Mouse (Mus musculus) forebrain, embryonic 11.5 days (tissue): ENCODE results near the gene Epha1. TPM values are rescaled to one million over a fixed set of nuclear protein-coding genes. Genes with fewer than 3 reads are reported as not detected.

Source experiments
- ATAC-seq: fragments of 200-750 bp; cut with Nextera tagmentation; replicated peaks from 2 replicates; pipeline ENCODE4 v1.8.0; 2017; ENCODE audit warnings: moderate TSS enrichment; ENCODE audit not compliant: low FRiP score
- DNase-seq: peaks from one replicate; pipeline ENCODE4 v3.0.0-alpha.2; 2017; ENCODE audit warnings: low spot score
- H3K27ac ChIP-seq: fragments of 300-500 bp; sonication (generic); 2 replicates; pipeline ENCODE4 v1.5.1; 2014; ENCODE audit warnings: low read depth, low read length
- H3K27me3 ChIP-seq: fragments of 300-500 bp; sonication (generic); 2 replicates; pipeline ENCODE4 v1.6.1; 2014; ENCODE audit warnings: mild to moderate bottlenecking, low read length, mixed read lengths; ENCODE audit not compliant: control insufficient read depth, insufficient read depth
- H3K36me3 ChIP-seq: fragments of 300-500 bp; sonication (generic); 2 replicates; pipeline ENCODE4 v1.6.1; 2014; ENCODE audit warnings: mild to moderate bottlenecking, low read length, moderate library complexity, mixed read lengths; ENCODE audit not compliant: control insufficient read depth, insufficient read depth
- H3K4me1 ChIP-seq: fragments of 300-500 bp; sonication (generic); replicated peaks from 2 replicates; pipeline ENCODE4 v1.6.1; 2014; ENCODE audit warnings: low read length, mixed read lengths; ENCODE audit not compliant: control insufficient read depth, insufficient read depth
- H3K4me2 ChIP-seq: fragments of 300-500 bp; sonication (generic); 2 replicates; pipeline ENCODE4 v1.6.1; 2014; ENCODE audit warnings: low read depth, mild to moderate bottlenecking, low read length, moderate library complexity, mixed read lengths; ENCODE audit not compliant: severe bottlenecking
- H3K4me3 ChIP-seq: fragments of 300-500 bp; sonication (generic); 2 replicates; pipeline ENCODE4 v1.5.1; 2014; ENCODE audit warnings: low read depth, low read length
- H3K9ac ChIP-seq: fragments of 300-500 bp; sonication (generic); 2 replicates; pipeline ENCODE4 v1.6.1; 2014; ENCODE audit warnings: low read length
- H3K9me3 ChIP-seq: fragments of 300-500 bp; sonication (generic); 2 replicates; pipeline ENCODE4 v1.6.1; 2016; ENCODE audit warnings: low read length, mixed read lengths; ENCODE audit not compliant: control insufficient read depth
- WGBS: fragments of 180-500 bp; shearing (Covaris S2); extraction: QIAGEN DNeasy Blood & Tissue Kit; methylation state at CpG from one replicate; pipeline ENCODE4 v1.1.7; 2014; 5-methylcytosine and 5-hydroxymethylcytosine counted together
- polyA plus RNA-seq: library from polyadenylated mRNA; unstranded; fragments of >200 nt; fragmentation: Nextera tagmentation; extraction: Ambion mirVana; gene quantifications from 2 replicates; pipeline ENCODE4 v1.2.1, GENCODE M21; 2014

Gene Epha1
- polyA plus RNA-seq, 1 experiment from 2014 or later = 0.27 TPM

DNA sequence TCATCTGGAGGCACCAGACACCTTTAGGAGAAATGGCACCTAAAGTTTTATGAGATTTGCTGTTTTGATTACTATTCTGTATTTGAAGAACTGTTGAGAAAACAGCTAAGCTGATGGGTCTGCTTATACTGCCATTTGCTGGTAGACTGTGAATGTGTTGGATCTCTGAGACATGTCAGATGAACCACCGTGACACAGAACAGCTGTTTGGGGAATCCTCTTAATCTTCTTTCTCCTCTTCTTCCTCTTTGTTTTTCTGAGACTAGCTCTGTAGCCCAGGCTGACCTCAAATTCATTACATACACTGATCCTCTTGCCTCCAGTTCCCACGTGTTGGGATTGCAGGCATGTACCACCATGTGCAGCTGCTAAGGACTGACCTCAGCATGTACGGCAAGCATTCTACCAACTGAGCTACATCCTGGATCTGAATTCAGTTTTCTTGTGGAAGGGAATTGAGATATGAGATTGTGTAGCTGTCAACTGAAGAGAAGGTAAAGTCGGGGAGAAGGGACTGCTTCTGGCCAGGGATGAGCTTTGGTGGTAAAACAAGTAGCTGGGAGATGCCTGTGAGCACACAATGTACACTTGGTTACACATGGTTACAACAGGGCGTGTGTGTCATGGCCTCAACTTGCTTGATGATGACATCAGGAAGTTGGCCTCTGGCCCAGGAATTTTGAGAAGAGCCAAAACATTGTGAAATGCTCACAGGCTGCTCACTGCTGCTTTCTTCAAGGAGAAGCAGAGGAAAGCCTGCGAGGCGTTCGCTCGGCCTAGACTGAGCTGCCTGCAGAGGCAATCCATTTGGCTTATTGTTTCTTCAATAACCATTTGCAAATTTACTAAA is 23.1 kb upstream of the Epha1 start:
- Histone ChIP-seq H3K4me2 (no peak overlapping the region), H3K27me3 (no peaks in the 10 kb centered on the region), H3K9ac (no peak overlapping the region), H3K27ac (no peak overlapping the region), H3K36me3 (no peaks in the 10 kb centered on the region), H3K9me3 (no peaks in the 10 kb centered on the region), H3K4me1 (no peaks in the 10 kb centered on the region), H3K4me3 (no peak overlapping the region)
- DNase-seq (no peak), ATAC-seq (no peak)
- WGBS = 81% methylated on average over 9 of the region's 9 CpGs

GRCm38 (mm10) chr6:42391796-42392330 is 18.8 kb upstream of the Epha1 start:
- Histone ChIP-seq H3K9ac (no peak overlapping the region), H3K4me1 (no peaks in the 10 kb centered on the region), H3K9me3 (no peaks in the 10 kb centered on the region), H3K4me2 (no peak overlapping the region), H3K27me3 (no peaks in the 10 kb centered on the region), H3K27ac (no peak overlapping the region), H3K36me3 (no peaks in the 10 kb centered on the region), H3K4me3 (no peak overlapping the region)
- ATAC-seq (no peak), DNase-seq (no peak)
- 63% methylated on average over 2 of the region's 2 CpGs for WGBS

DNA sequence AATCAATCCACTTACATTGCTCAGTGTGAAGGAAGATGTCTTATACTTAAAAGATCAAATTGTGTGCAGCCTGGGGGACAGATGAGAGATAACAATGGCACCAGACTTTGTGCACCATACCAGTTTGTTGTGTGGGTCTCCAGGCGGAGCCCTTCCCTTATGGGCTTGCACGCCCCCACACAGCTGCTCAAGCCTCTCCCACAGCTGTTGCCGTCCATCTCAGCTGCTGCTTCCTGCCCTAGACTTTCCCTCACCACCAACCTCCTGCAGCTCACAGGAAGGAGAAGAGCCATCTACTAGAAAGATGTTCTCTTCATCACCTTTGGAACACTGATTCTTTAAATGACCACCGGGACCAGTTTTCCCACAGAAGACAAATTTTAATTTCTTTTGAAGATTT is 12.6 kb upstream of the Epha1 start:
- no peaks in the 10 kb centered on the region for H3K36me3 ChIP-seq
- WGBS = 81% methylated on average over 4 of the region's 4 CpGs
- ATAC-seq (no peak), DNase-seq (no peak)
- H3K4me3 ChIP-seq = no peak overlapping the region
- no peak overlapping the region for H3K4me2 ChIP-seq
- no peak overlapping the region for H3K9ac ChIP-seq
- H3K4me1 ChIP-seq = no peaks in the 10 kb centered on the region
- no peak overlapping the region for H3K27ac ChIP-seq
- H3K9me3 ChIP-seq = no peaks in the 10 kb centered on the region
- H3K27me3 ChIP-seq = no peaks in the 10 kb centered on the region

- Histone ChIP-seq H3K4me2 (no peak overlapping the region), H3K27me3 (no peaks in the 10 kb centered on the region), H3K4me3 (no peak overlapping the region), H3K9me3 (no peaks in the 10 kb centered on the region), H3K27ac (no peak overlapping the region), H3K9ac (no peak overlapping the region), H3K36me3 (no peaks in the 10 kb centered on the region), H3K4me1 (no peaks in the 10 kb centered on the region)
- WGBS = 88% methylated on average over 5 of the region's 5 CpGs
- DNase-seq = no peak
- ATAC-seq = no peak
These were observed 10.3 kb upstream of the Epha1 start for GRCm38 (mm10) chr6:42383360-42383759.

- no peaks in the 10 kb centered on the region for H3K36me3 ChIP-seq
- H3K27ac ChIP-seq = no peak overlapping the region; the same call in 1 of the 2 replicates
- no peak; the same call in 1 of the 2 replicates for ATAC-seq
- H3K4me3 ChIP-seq = no peak overlapping the region
- DNase-seq = no peak
- H3K9me3 ChIP-seq = no peaks in the 10 kb centered on the region
- H3K4me2 ChIP-seq = no peak overlapping the region
- no peaks in the 10 kb centered on the region for H3K4me1 ChIP-seq
- H3K27me3 ChIP-seq = no peaks in the 10 kb centered on the region
- H3K9ac ChIP-seq = no peak overlapping the region
- 75% methylated on average over 9 of the region's 9 CpGs for WGBS
These were observed 8.9 kb upstream of the Epha1 start for GRCm38 (mm10) chr6:42381916-42382381.

DNA sequence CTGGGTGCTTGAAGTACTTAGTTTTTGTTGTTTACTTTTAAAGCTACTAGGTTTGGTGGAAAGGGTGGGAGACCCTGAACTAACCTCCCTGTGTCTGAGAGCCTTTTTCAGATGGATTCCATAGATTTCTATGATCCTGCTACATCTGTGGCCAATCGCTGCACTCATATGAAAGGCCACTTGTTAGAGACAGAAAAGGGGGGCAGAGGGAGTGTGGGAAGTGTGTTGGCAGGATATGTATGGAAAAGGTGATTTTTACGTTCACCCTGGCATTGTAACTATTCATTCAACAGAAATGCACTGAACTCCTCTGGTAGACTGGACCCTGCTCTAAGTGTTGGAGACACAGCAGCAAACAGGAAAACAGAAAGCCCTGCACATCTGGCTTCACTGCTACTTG is 8.2 kb upstream of the Epha1 start:
- no peak overlapping the region for H3K4me3 ChIP-seq
- no peak overlapping the region for H3K4me2 ChIP-seq
- 26% methylated on average over 2 of the region's 2 CpGs for WGBS
- no peak overlapping the region for H3K9ac ChIP-seq
- H3K27ac ChIP-seq = no peak overlapping the region
- DNase-seq (no peak), ATAC-seq (0 out of 2 replicates have a peak, but pooled peaks have one; percentile 19)
- H3K9me3 ChIP-seq = no peaks in the 10 kb centered on the region
- no peaks in the 10 kb centered on the region for H3K27me3 ChIP-seq
- H3K4me1 ChIP-seq = no peaks in the 10 kb centered on the region
- H3K36me3 ChIP-seq = no peaks in the 10 kb centered on the region

- H3K9me3 ChIP-seq = no peaks in the 10 kb centered on the region
- H3K4me2 ChIP-seq = 0 out of 2 replicates have a peak overlapping the region, but pooled peaks have one; percentile 15
- H3K4me1 ChIP-seq = no peaks in the 10 kb centered on the region
- no peaks in the 10 kb centered on the region for H3K27me3 ChIP-seq
- 2% methylated on average over 8 of the region's 8 CpGs for WGBS
- no peak overlapping the region for H3K27ac ChIP-seq
- no peak overlapping the region; the same call in 1 of the 2 replicates for H3K9ac ChIP-seq
- H3K4me3 ChIP-seq = no peak overlapping the region
- ATAC-seq (peak; percentile 73), DNase-seq (no peak)
- H3K36me3 ChIP-seq = no peaks in the 10 kb centered on the region
These were observed 7.5 kb upstream of the Epha1 start for GRCm38 (mm10) chr6:42380416-42381144.

- ATAC-seq (no peak), DNase-seq (no peak)
- no peaks in the 10 kb centered on the region for H3K9me3 ChIP-seq
- no peaks in the 10 kb centered on the region for H3K4me1 ChIP-seq
- H3K4me3 ChIP-seq = no peak overlapping the region
- no peak overlapping the region for H3K27ac ChIP-seq
- no peak overlapping the region for H3K4me2 ChIP-seq
- 52% methylated on average over 3 of the region's 3 CpGs for WGBS
- H3K9ac ChIP-seq = no peak overlapping the region
- no peaks in the 10 kb centered on the region for H3K27me3 ChIP-seq
- H3K36me3 ChIP-seq = no peaks in the 10 kb centered on the region
These were observed 6.5 kb upstream of the Epha1 start for GRCm38 (mm10) chr6:42379551-42379950.
